Mouse (Mus musculus): ENCODE measurements around the gene Vamp8. TPM values are rescaled to one million over a fixed set of nuclear protein-coding genes. Genes with fewer than 3 reads are reported as not detected.

Vamp8 gene
- polyA plus RNA-seq, 3 experiments from 2014 or later: 338 to 440 (median 338) TPM

DNA sequence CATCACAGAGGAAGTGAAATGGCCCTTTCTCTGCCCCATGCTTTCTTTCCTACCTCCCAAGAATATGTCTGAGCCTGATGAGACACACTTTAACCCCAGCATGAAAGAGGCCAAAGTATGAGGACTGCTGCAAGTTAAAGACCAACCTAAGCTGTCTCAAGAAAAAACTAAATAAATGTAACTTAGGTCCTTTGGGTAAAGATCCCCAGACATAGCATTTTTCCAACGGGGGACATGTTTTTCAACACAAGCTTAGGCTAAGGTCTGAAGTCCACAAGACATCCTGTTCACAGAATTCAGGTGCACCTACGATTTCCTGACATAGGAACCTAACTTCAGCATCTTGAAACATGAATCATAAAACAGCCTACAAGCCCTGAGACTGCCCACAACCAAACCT lies 40.3 kb downstream of the Vamp8 start:
- no peak for ATAC-seq

DNA sequence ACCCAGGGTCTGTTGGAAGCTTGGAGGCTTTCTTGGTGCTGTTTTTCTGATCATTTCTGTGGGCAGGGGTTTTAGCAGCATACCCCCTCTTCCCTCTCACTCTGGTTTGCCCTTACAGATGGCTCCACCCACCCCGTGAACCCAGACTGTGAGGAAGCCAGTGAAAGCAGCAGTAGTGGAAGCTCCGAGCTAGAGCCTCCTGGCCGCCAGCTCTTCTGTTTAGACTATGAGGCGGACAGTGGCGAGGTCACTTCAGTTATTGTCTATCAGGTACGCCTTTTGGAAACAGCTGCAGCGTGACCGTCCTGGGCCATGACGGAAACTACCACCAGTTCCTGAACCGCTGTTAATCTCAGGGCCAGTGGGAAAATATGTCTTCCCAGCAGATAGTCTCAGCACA lies 42.1 kb downstream of the Vamp8 start:
- no peak for ATAC-seq

DNA sequence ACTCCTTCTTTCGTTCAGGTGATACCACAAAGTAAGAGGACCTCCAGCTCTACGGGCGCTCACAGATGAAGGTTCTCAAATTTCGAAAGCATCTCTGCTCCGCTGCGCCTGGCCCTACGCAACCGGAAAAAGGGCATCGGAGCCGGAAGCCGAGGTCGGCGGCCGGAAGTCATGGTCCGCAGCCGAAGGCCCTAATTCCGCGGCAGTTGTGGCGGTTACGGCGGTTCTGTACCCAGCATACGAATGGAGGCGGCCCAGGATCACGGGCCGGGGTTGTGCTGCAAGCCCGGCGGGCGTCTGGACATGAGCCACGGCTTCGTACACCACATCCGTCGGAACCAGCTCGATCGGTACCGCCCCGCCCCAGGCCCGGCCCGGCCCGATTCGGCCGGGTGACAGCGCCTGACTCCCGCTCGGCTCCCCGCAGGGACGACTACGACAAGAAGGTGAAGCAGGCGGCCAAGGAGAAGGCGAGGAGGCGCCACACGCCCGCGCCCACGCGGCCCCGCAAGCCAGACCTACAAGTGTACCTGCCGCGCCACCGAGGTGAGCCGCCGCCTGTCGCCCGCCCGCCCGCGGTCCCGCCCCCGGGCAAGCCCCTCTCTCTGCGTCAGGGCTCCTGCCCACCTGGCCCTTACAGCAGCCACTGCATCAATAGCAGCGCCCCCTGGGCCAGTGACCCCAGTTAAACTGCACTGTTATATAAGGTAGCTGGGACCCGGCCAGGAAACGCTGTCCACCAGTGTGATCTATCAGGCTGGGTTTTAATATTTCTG lies 43.1 kb downstream of the Vamp8 start, which contains the start of gene 0610030E20Rik:
TSS of gene 0610030E20Rik (plus strand) at position 152 of the 776 bp plus-strand sequence.
- ATAC-seq: peak; percentile 63

DNA sequence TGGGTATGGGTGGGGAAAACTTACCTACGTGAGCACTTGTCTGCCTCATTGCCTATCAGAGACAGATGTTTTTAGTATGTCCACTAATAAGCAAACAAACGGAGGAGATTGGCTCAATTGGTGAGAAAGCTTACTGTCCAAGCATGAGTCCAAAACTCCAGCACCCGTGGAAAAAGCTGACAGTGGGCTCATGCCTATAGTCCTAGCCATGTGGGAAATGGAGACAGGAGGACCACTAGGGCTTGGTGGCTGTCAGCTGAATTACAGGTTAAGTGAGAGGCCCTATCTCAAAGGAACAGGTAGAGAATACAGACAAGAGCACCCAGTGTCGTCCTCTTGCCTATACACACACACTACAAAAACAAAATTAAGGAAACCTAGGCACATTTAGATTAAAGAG lies 44.2 kb downstream of the Vamp8 start:
- ATAC-seq: no peak

DNA sequence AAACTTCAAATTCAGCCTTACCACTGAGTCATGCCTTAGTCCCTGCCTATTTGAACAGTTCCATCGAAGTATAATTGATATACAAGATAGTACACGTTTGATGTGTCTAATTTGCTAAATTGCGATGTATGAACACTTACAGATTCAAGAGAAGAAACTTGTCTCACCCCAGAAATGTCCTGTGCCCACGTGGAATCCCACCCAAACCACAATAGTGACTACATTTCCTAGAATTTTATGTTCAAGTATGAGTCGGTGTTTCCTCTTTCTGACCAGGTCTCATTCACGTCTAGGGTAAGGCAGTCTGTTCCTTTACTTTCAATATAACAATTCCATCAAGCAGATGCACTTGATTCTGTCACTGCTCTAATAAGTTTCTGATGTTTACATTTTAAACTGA lies 44.9 kb downstream of the Vamp8 start:
- no peak for ATAC-seq

DNA sequence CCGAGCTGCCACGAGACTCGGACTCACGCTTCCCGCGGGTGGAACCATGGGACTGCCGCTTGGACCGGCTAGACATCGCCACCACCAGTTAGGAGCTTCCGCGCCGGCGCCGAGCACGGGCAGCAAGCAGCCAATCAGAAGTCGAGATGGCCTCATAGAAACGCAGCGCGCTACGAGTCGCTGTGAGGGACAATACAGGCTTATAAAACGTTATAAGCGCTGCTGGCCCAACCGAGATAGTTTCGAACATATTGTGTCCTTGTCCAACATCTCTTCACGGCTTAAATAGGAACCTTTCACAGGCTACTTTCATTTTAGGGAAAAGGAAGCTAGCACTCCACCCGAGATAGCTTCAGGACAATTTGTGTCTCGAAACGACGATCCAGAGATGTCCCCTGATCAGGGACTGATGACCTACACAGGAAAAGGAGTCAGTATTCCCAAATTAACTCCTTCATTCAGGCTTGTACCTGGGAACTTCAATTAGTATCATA lies 45.4 kb downstream of the Vamp8 start, which contains the start of gene Usp39:
TSS of gene Usp39 (minus strand) at position 111 of the 494 bp plus-strand sequence.
- peak; percentile 77 for ATAC-seq

DNA sequence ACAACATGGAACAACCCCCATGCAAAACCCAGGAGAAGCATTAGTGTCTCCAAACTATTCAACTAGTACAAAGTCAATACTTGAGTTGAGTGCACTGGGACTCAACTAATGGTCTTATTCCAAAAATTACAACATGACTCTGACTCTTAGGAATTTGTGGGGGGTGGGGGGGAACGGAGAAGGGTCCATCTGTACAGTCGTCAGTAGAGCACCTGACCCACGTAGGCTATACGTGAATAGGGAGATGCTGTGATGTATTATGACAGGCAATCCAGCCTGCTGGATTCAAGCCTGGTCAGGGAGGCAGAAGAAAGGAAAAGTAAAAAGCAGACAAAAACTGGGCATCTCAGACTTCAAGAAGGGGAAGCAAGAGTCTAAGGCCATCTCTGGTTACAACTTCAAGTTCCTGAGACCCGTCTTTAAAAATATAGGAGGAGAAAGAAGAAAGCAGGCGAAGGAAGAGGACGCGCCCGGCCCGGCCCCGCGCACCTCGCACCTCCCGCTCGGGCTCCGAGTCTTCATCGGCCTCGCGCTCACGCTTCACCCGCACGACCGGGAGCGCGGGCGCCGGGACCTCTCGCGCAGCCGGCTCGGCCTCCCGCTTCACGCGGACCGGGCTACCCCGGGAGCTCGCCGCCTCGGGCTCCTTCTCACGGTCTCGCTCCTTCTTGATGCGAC lies 46.0 kb downstream of the Vamp8 start:
- ATAC-seq: peak; percentile 30

DNA sequence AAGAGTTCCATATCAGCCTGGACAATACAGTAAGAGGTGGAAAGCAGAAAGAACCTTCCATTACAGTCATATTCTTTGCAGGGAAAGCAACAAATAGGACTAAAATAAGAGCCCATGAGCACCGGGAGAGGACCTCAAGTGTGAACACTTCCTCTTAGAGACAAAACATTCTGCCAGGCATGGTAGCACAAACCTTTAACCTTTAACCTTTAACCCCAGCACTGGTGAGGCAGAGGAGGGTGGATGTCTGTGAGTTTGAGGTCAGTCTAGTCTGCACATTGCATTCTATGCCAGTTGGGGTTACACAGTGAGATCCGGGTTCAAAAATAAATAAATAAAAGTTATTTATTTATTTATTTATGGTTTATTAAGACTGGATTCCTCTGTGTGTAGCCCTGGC lies 50.0 kb downstream of the Vamp8 start:
- no peak for ATAC-seq

Other genes starting within 250 kb of the Vamp8 start
- gene Atoh8, start 155.1 kb downstream of the Vamp8 start, polyA plus RNA-seq (2017; shearing (Covaris generic)): not detected
- gene Sftpb, start 86.1 kb downstream of the Vamp8 start, polyA plus RNA-seq (2017; shearing (Covaris generic)): not detected
- 10 to 100 TPM; 16.5 to 26.1 (median 20.8) TPM for gene Usp39, start 45.5 kb downstream of the Vamp8 start, polyA plus RNA-seq (2017; shearing (Covaris generic))
- 10 to 100 TPM; 18.2 to 25.5 (median 19.7) TPM for gene 0610030E20Rik, start 43.4 kb downstream of the Vamp8 start, polyA plus RNA-seq (2017; shearing (Covaris generic))
- gene Tmem150a, start 35.3 kb downstream of the Vamp8 start, polyA plus RNA-seq (2017; shearing (Covaris generic)): 1 to 10 TPM in 1 of 3 experiments, under 1 TPM in 2; 0.57 to 1.1 (median 0.67) TPM
- 100 to 1,000 TPM; 107 to 150 (median 144) TPM for gene Rnf181, start 23.7 kb downstream of the Vamp8 start, polyA plus RNA-seq (2017; shearing (Covaris generic))
- 10 to 100 TPM; 67.7 to 70.9 (median 69.7) TPM for gene Vamp5, start 10.2 kb downstream of the Vamp8 start, polyA plus RNA-seq (2017; shearing (Covaris generic))
- 1 to 10 TPM; 5.6 to 6.5 (median 5.9) TPM for gene Ggcx, start 23.6 kb upstream of the Vamp8 start, polyA plus RNA-seq (2017; shearing (Covaris generic))
- gene Mat2a, start 48.9 kb upstream of the Vamp8 start, polyA plus RNA-seq (2017; shearing (Covaris generic)): 100 to 1,000 TPM; 217 to 228 (median 219) TPM
- gene Sh2d6, start 131.0 kb upstream of the Vamp8 start, polyA plus RNA-seq (2017; shearing (Covaris generic)): not detected
- gene Capg, start 153.7 kb upstream of the Vamp8 start, polyA plus RNA-seq (2017; shearing (Covaris generic)): 100 to 1,000 TPM; 499 to 613 (median 536) TPM
- gene Elmod3, start 207.7 kb upstream of the Vamp8 start, polyA plus RNA-seq (2017; shearing (Covaris generic)): 10 to 100 TPM; 13.7 to 24.3 (median 20.6) TPM
- gene Retsat, start 207.8 kb upstream of the Vamp8 start, polyA plus RNA-seq (2017; shearing (Covaris generic)): 1 to 10 TPM; 3.9 to 5.5 (median 4.1) TPM
- gene Tgoln1, start 226.3 kb upstream of the Vamp8 start, polyA plus RNA-seq (2017; shearing (Covaris generic)): 100 to 1,000 TPM; 103 to 111 (median 108) TPM